Mouse (Mus musculus) spleen, postnatal 10 days (tissue): ENCODE results near the gene Zfp36.
"Not testable (repeated sequence)": the region's sequence is repeated elsewhere in the genome, so short reads cannot be mapped to it uniquely, and the experiment has no call there.

ENCODE experiments used
- DNase-seq, 2 experiments: peaks; one replicate each; pipeline ENCODE4 v3.0.0; 2021 to 2022; ENCODE audit warnings: low spot score in 2 of 2

The Zfp36 gene

GRCm38 (mm10) chr7:28380237-28381016 is at the start of gene Zfp36:
Gene Zfp36 (minus strand): TSS chr7:28380253.
- DNase-seq, result no peak

GRCm38 (mm10) chr7:28427738-28428137 is 47.7 kb upstream of the Zfp36 start:
- DNase-seq, result no peak

DNA sequence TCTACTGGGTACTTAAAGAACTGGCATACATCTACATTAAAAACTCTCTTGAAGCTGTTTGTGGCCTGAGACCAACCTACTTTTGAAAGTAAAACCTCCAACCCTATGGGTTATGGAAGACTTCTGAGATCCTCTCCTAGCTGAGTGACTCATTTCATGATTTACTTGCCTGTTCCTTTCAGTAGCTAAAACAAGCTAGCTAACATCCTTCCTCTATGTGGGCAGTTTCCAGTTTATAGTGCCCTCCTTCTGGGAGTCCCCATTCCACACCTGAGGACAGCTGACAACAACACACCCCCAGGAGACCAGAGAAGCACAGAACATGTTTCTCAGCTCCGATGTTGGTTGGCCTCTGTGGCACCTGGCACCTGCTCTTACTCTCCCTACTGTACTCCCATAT is 43.0 kb upstream of the Zfp36 start:
- no peak for DNase-seq

DNA sequence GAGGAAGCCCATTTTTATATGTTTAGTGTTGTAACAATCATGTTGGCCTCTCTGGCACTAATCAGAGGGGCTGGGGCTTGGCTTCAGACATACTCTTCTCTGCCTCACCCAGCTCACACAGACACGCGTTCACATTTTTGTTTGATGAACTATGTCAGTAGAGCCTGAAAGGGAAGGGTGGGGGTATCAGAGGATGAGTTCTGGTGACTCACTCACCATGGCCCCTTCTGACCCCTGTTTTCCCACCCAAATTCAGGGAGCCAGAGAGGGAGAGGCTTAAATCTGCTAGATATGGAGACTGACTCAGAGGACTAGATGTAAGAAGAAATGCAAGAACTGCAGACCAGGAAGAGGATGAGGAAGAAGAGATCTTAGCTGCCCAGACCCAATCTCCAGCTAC is 39.4 kb upstream of the Zfp36 start:
- no peak for DNase-seq

DNA sequence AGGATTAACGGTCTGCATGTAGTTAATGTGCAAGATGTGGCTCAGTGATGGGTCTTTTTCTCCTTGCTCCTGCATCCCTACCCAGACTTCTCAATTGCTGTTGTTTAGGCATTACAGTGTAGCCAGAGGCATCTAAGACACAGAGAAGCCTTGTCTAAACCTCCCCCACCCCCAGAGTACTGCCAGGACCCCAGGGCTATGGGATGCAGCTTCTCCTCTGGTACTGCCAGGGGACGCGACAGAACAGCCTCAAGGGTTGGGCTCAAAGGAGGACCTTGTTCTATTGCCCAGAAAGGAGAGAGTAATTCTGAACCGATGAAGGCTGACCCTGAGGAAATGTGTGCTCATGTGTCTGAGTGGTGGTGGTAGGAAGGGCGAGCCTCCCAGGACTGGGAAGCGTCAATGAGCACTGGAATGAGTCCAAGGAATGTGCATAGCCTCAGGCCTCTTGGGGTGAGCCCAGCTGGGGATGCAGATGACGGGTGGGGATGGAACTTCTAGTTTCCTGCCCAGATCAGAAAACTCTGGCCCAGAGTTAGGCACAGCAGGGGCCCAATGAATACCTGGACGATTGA is 38.1 kb upstream of the Zfp36 start:
- DNase-seq, result no peak

- DNase-seq, result no peak
These were observed 37.3 kb upstream of the Zfp36 start for GRCm38 (mm10) chr7:28417368-28417767.

GRCm38 (mm10) chr7:28412826-28413225 is 32.8 kb upstream of the Zfp36 start:
- peak in 1 of 2 experiments; percentile 47 for DNase-seq

DNA sequence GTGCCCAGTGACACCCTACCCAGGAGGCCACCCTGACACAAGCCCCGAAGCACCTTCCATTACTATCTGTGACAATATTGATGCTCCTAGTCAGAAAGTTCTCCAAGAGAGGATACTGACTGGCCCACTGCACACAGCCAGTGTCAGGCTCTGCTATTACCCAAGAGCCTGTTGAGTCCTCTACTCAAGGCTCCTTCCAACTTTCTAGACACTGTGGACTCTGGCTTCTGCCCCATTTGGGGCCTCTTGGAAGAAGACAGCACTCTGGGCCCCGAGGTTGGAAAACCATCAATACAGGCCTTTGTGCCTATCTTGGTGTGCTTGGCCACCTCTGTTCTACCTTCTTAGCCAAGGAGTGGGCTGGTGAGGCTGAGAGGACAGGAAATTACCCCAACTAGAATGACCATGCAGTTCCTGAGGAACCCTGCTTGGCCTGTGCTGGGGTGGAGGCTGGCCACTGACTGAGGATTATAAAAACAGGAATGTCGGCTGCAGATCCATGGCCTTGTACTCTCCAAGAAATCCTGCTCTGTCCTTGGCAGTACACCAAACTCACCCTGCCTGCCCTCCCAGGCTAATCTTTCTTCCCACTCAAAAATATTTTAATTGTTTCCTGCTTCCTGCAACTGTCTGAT is 30.9 kb upstream of the Zfp36 start:
- DNase-seq, result no peak

DNA sequence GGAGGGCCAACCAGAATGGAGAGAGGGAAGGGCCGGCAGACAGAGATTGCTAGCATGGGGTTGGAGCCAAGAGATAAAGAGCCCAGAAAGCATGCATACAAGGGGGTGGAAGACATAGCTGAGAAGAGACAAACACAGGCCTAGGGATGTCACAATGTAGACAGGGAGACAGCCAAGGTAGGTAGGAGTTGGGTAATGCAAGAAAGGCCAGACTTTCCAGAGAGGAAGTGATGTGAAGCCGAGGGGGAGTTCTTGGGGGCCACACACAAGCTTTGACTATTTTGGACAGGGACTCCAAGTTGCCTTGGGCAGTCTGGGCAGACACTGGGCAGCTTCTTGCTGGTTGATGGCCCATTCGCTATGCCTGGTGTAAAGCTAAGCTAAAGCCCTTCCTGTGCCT is 21.9 kb upstream of the Zfp36 start:
- no peak for DNase-seq

DNA sequence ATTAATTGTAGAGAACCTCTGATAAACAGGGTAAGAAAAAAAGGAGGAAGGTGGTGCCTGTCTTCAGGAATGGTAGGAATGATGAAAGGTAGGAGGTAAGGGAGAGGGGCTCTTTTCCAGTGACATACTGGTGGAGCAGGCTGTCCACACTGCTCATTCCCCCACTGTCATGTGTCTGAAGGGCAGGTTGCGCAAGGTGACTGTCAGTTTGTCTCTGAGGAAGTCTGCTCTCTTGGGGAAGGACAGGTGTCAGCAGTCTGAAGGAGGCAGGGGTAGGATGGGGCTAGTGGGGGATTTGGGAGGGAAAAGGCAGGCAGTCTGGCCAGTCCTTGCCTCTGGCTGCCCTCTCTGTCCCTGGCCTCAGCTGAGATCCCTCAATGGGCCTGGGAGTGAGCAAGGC is 21.0 kb upstream of the Zfp36 start:
- no peak for DNase-seq

GRCm38 (mm10) chr7:28398696-28399340 is 18.8 kb upstream of the Zfp36 start:
- no peak for DNase-seq

GRCm38 (mm10) chr7:28398000-28398399 is 17.9 kb upstream of the Zfp36 start:
- DNase-seq, result peak in 1 of 2 experiments; percentile 55

GRCm38 (mm10) chr7:28395425-28395824 is 15.4 kb upstream of the Zfp36 start:
- no peak for DNase-seq

DNA sequence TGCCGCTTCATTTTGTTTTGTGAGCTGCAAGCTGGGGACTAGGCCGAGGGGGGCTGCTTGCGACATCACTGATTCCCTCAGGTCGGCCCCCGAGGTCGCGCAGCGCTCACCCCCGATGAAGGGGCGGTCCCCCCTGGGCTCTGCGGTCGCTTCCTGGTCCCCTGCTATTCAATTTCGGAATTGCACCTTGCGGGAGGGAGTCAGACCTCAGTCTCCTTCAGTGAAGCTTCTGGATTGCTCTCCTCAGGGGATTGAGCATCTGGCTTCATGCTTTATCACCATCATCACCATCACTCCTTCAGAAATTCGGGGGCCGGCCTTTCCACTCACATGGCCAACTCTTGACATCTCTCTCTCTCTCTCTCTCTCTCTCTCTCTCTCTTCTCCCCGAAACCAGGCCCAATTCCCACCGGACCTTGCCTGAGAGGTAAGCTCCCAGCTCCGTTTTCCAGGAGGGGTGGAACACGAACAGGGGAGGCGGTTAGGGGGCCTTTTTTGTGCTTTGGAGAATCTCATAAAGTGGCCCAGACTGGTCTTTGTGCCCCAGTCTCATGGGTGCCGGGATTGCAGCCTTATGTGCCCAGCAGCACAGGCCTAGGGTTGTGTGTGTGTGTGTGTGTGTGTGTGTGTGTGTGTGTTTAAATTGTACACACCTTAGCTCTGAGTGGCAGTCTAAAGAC is 13.4 kb upstream of the Zfp36 start:
- DNase-seq, result peak in 1 of 2 experiments; percentile 47

- peak; percentile 88 to 97 for DNase-seq
These were observed 12.6 kb upstream of the Zfp36 start, which contains the start of the genes Med29 and Paf1 for GRCm38 (mm10) chr7:28392429-28393271. Gene Med29 (minus strand): TSS chr7:28392708. Gene Paf1 (plus strand): TSS chr7:28392951.

- DNase-seq, result no peak
These were observed 10.3 kb upstream of the Zfp36 start for GRCm38 (mm10) chr7:28390331-28390730.

- not testable (repeated sequence) for DNase-seq
These were observed 7.3 kb upstream of the Zfp36 start for GRCm38 (mm10) chr7:28387384-28387783.

DNA sequence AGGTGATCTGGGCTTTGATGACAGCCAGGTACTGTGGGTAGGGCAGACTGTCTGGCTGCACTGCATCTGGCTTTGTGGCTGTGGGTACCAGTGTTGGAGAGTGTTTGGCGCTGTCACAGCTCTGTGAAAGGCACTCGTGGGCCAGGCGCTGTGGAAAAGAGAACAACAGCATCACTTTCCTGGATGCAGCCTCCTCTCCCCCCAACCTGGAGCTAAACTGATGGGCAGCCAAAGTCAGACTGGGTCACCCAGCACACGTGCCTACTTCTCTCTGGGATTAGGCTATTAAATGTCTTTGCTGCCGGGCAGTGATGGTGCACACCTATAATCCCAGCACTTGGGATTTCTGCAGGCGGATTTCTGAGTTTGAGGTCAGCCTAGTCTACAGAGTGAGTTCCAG is 6.8 kb upstream of the Zfp36 start:
- not testable (repeated sequence) for DNase-seq

GRCm38 (mm10) chr7:28386462-28386861 is 6.4 kb upstream of the Zfp36 start:
- peak; percentile 81 to 93 for DNase-seq

GRCm38 (mm10) chr7:28386007-28386406 is 6.0 kb upstream of the Zfp36 start:
- DNase-seq, result peak in 1 of 2 experiments; percentile 51

DNA sequence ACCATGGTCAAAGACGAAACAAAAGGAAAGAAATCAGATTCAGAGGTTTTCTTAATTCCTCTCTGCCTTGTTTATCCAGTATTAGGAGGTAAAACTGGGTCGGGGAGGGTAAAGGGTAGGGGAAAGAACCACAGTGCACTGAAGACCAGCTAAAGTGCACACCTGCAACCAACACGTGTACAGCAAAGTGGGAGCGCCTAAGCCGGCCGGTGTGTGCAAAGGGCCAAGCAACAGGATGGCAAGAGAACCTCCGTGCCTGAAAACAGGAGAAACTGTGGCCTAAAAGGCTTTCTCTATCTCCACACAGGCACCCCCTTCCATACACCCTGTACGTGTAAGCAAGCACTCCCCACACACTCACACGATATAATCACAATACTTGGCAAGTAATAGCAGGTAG is 5.1 kb upstream of the Zfp36 start:
- no peak for DNase-seq
